ENCODE assay signal across 8 mouse cellular contexts in genomic region chr1:190924812-190925211, GRCm38 (mm10). TPM values are rescaled to one million over a fixed set of nuclear protein-coding genes. Genes with fewer than 3 reads are reported as not detected.
DNase-seq lines count a peak whose midpoint lies in the region; ATAC-seq and TF ChIP-seq lines count a peak whose summit lies in the region.
"Not testable (repeated sequence)": the region's sequence is repeated elsewhere in the genome, so short reads cannot be mapped to it uniquely, and the experiment has no call there.

TSS of gene Angel2 (plus strand) at chr1:190925112.

- not testable (repeated sequence) for H3K4me2 ChIP-seq in embryonic facial prominence, embryonic 15.5 days (replicated peaks); kidney, postnatal 0 days (ENCODE audit: low read length); limb, embryonic 12.5 days

- H3K9me3 ChIP-seq in embryonic facial prominence, embryonic 15.5 days (replicated peaks); kidney, postnatal 0 days (replicated peaks; ENCODE audit: low read length); limb, embryonic 12.5 days: not testable (repeated sequence)

- 70% methylated on average over 3 of the region's 3 CpGs for WGBS in embryonic facial prominence, embryonic 15.5 days
- WGBS in kidney, postnatal 0 days = 88% methylated on average over 3 of the region's 3 CpGs
- WGBS in limb, embryonic 12.5 days = 73% methylated on average over 3 of the region's 3 CpGs
- WGBS in spleen, adult 2 months = 87% methylated on average over 3 of the region's 3 CpGs

- H3K9ac ChIP-seq in embryonic facial prominence, embryonic 15.5 days; kidney, postnatal 0 days (ENCODE audit: low read depth, low read length); limb, embryonic 12.5 days (replicated peaks): not testable (repeated sequence)

- not testable (repeated sequence) for H3K27ac ChIP-seq in embryonic facial prominence, embryonic 15.5 days (replicated peaks); kidney, postnatal 0 days; limb, embryonic 12.5 days; spleen, adult 2 months (ENCODE audit: insufficient read depth, low read length)

- not testable (repeated sequence) for DNase-seq in adrenal gland, adult 2 months; gastrocnemius, postnatal 4 days (ENCODE audit: low spot score in 2 of 2); heart, postnatal 4 days; kidney, postnatal 0 days (ENCODE audit: low spot score); spleen, adult 2 months (ENCODE audit: low read depth in 1 of 2, low spot score in 2 of 2)

- not testable (repeated sequence) for H3K36me3 ChIP-seq in embryonic facial prominence, embryonic 15.5 days; kidney, postnatal 0 days (ENCODE audit: insufficient read depth, low read length); limb, embryonic 12.5 days; spleen, adult 2 months (ENCODE audit: control insufficient read depth, insufficient read depth, low read length)

- not testable (repeated sequence) for H3K27me3 ChIP-seq in embryonic facial prominence, embryonic 15.5 days; kidney, postnatal 0 days (ENCODE audit: insufficient read depth, low read length); limb, embryonic 12.5 days; spleen, adult 2 months (ENCODE audit: control insufficient read depth, insufficient read depth, low read length)

- H3K4me1 ChIP-seq in embryonic facial prominence, embryonic 15.5 days; kidney, postnatal 0 days (replicated peaks; ENCODE audit: insufficient read depth, low read length); limb, embryonic 12.5 days (replicated peaks); spleen, adult 2 months (ENCODE audit: control insufficient read depth, insufficient read depth, insufficient read length): not testable (repeated sequence)

- TF ChIP-seq POLR2A in spleen, adult 2 months (IDR thresholded peaks at IDR 0.05; ENCODE audit: low read depth, low read length) = not testable (repeated sequence)

- not testable (repeated sequence) for TF ChIP-seq CTCF in kidney, postnatal 0 days (IDR thresholded peaks at IDR 0.05; ENCODE audit: low read depth); spleen, adult 2 months (IDR thresholded peaks at IDR 0.05; ENCODE audit: extremely low read depth, insufficient read depth, insufficient read length, insufficient replicate concordance)

- not testable (repeated sequence) for H3K4me3 ChIP-seq in embryonic facial prominence, embryonic 15.5 days (replicated peaks); kidney, postnatal 0 days (replicated peaks; ENCODE audit: low read depth, low read length); limb, embryonic 12.5 days (replicated peaks); spleen, adult 2 months (ENCODE audit: extremely low read depth, insufficient read depth, insufficient read length)

- not testable (repeated sequence) for ATAC-seq in embryonic facial prominence, embryonic 15.5 days (ENCODE audit: insufficient number of reproducible peaks, low FRiP score, low TSS enrichment, low read depth); kidney, postnatal 0 days (replicated peaks; ENCODE audit: low FRiP score, low read depth); limb, embryonic 12.5 days (ENCODE audit: insufficient number of reproducible peaks, insufficient read depth, low FRiP score, low TSS enrichment, low read depth); megakaryocyte progenitor cell, adult 5-6 weeks (replicated peaks; ENCODE audit: poor library complexity)

RNA-seq across cellular contexts. Expression of gene Angel2, which starts in this region (rescaled TPM):
- 10 to 100 TPM; 47.2 to 50.1 TPM for total RNA-seq in adrenal gland, adult 2 months (2021)
- polyA plus RNA-seq in adrenal gland, adult 2 months (2012; rRNA removed) = 14.6 and 16.2 TPM in 2 replicates
- polyA plus RNA-seq in embryonic facial prominence, embryonic 15.5 days (2015; fragmentation: Nextera tagmentation; extraction: Ambion mirVana) = 40.3 and 45.7 TPM in 2 replicates
- 10 to 100 TPM; 30.0 to 41.6 TPM for total RNA-seq in gastrocnemius, postnatal 4 days (2021)
- total RNA-seq in heart, postnatal 4 days (2021) = 10 to 100 TPM; 31.1 to 38.1 TPM
- polyA plus RNA-seq in kidney, postnatal 0 days (2015; fragmentation: Nextera tagmentation; extraction: Ambion mirVana) = 43.8 and 45.6 TPM in 2 replicates
- polyA plus RNA-seq in limb, embryonic 12.5 days (2016; fragmentation: Nextera tagmentation; extraction: Ambion mirVana) = 60.6 and 61.7 TPM in 2 replicates
- 23.4 and 25.3 TPM in 2 replicates for total RNA-seq in megakaryocyte progenitor cell, adult 5-6 weeks (2015)
- total RNA-seq in megakaryocyte progenitor cell, adult 5-6 weeks (2017) = 22.9 and 35.8 TPM in 2 replicates
- polyA plus RNA-seq in spleen, adult 2 months (2012; rRNA removed) = 20.2 and 20.5 TPM in 2 replicates
